In the genomic region with DNA sequence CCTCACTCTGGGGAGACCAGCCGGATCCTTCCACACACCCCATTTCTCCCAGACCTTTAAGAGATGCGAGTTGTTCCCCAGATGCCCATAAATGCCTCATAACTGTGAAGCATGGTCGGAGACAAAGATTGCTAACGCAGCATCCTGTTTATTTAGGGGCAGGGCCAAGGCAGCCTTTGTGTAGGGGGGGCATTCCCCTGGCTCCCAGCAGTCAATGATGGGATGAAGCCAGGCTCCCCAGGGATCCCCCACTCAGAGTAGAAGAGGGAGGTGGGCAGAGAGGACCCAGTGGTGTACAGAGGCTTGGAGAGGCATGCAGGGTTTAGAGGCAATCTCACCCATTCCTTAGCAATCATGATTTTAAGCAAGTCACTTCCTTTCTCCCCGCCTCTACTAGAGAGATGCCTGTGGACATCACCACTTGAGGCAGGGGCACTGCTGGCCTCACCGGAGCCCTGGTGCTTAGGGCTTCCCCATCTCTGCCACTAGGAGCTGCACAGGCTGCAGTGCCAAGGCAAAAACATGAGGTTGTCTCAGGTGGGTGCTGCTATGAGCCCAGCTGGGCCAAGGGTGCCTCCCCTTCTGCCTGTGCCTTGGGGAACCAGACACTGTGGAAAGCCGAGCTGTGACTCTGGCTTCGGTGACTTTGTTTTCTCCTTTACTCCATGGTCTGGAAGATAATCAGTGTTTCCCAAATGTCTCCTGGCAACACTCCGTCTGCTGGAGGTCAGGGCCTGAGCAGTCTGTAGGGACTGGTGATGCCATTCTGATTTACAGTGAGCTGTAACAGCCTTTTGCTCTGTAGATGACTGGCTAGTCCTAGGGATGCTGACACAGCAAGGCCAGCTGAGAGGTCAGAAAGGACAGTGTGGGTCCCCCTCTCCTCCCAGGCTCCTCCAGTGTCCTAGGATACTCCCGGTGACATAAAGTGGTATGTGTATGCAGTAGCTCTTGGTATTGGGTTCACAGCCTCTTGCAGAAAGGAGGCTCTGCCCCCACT, we compare ENCODE assay signal across 11 mouse cellular contexts.
DNase-seq lines count a peak whose midpoint lies in the region; ATAC-seq lines count a peak whose summit lies in the region.
"Had no signal": no experiment of that assay in that cellular context is flagged by ENCODE, and none has a peak within 500 bp of the region (broad histone marks: within the 10 kb centered on the region; RNA-seq: fewer than 3 reads in every experiment).

No protein-coding gene starts in this region.

- intact Hi-C loops in heart, postnatal 10 days (cut with DNase I) = no loop called here
- intact Hi-C loops in heart, postnatal 25 days (cut with DNase I) = no loop called here

- DNase-seq in heart, postnatal 10 days = peak; percentile 33 to 40
- no peak for DNase-seq in heart, postnatal 25 days (ENCODE audit: low spot score)
- peak; percentile 24 for DNase-seq in 3134 (ENCODE audit: extremely low read depth, insufficient read length, low spot score)
- DNase-seq in kidney, postnatal 36 days = peak; percentile 33 to 51
- no peak for DNase-seq in layer of hippocampus, postnatal 25 days (ENCODE audit: extremely low spot score in 1 of 2, low spot score in 1 of 2)
- DNase-seq in right cerebral cortex, postnatal 4 days = no peak
- DNase-seq in layer of hippocampus, adult 18-20 months (ENCODE audit: low spot score in 2 of 2) = no peak
- DNase-seq: adrenal gland, adult 8-10 months; layer of hippocampus, adult 9-11 months had no signal

- peak; percentile 63 to 68; a peak in 3 of 4 replicates for ATAC-seq in hematopoietic stem cell, adult 5-6 weeks (replicated peaks in 1 of 2; ENCODE audit: insufficient read depth in 1 of 2, low FRiP score in 2 of 2, low TSS enrichment in 1 of 2, low read depth in 1 of 2, poor library complexity in 2 of 2, severe bottlenecking in 2 of 2)
- ATAC-seq: midbrain, embryonic 13.5 days had no signal

Comparison
In these comparisons a context has a peak if more than half of its experiments do, and no peak if none do; other contexts are left out.
1. DNase-seq: peak in heart, postnatal 10 days (2 of 2), 3134 (single experiment) and kidney, postnatal 36 days (2 of 2); none in heart, postnatal 25 days (single experiment), layer of hippocampus, postnatal 25 days (0 of 2), right cerebral cortex, postnatal 4 days (single experiment) and layer of hippocampus, adult 18-20 months (0 of 2).